In genomic region chr3:93527300-93527699, GRCm38 (mm10) we compare ENCODE assay signal across 27 mouse cellular contexts. TPM values are rescaled to one million over a fixed set of nuclear protein-coding genes. Genes with fewer than 3 reads are reported as not detected.
DNase-seq lines count a peak whose midpoint lies in the region; ATAC-seq and TF ChIP-seq lines count a peak whose summit lies in the region.
"Had no signal": no experiment of that assay in that cellular context is flagged by ENCODE, and none has a peak within 500 bp of the region (broad histone marks: within the 10 kb centered on the region; RNA-seq: fewer than 3 reads in every experiment).

No protein-coding gene starts in this region.

- TF ChIP-seq EP300 in stomach, postnatal 0 days (optimal IDR thresholded peaks at IDR 0.05) = no peak

- H3K4me1 ChIP-seq in lung, adult 2 months (ENCODE audit: control insufficient read depth, insufficient read depth, low read length) = peaks cover 7% of the 10 kb centered on the region
- H3K4me1 ChIP-seq in stomach, postnatal 0 days (replicated peaks; ENCODE audit: control insufficient read depth, insufficient read depth) = no peaks in the 10 kb centered on the region
- H3K4me1 ChIP-seq: forebrain, embryonic 13.5 days; forebrain, embryonic 15.5 days had no signal

- 0 out of 2 replicates have a peak, but pooled peaks have one; percentile 15 for TF ChIP-seq POLR2A in lung, adult 2 months (IDR thresholded peaks at IDR 0.05; ENCODE audit: borderline replicate concordance, extremely low read depth, low read depth, low read length)
- TF ChIP-seq POLR2A in myocyte (IDR thresholded peaks at IDR 0.05; ENCODE audit: insufficient read length, low read depth) = peak; percentile 55

- peak; percentile 41; the same call in 1 of the 2 replicates for ATAC-seq in stomach, postnatal 0 days (ENCODE audit: low FRiP score, low TSS enrichment)
- ATAC-seq: forebrain, embryonic 13.5 days; forebrain, embryonic 15.5 days had no signal

- no peaks in the 10 kb centered on the region for H3K27me3 ChIP-seq in myocyte (ENCODE audit: control insufficient read depth, insufficient read depth, insufficient read length)
- no peaks in the 10 kb centered on the region for H3K27me3 ChIP-seq in stomach, postnatal 0 days (ENCODE audit: control insufficient read depth, insufficient read depth, low read length)
- H3K27me3 ChIP-seq: embryonic facial prominence, embryonic 13.5 days; embryonic facial prominence, embryonic 15.5 days; forebrain, embryonic 13.5 days; forebrain, embryonic 15.5 days had no signal

- H3K4me3 ChIP-seq in lung, adult 2 months (replicated peaks; ENCODE audit: extremely low read depth, low read depth, low read length) = no peak overlapping the region
- H3K4me3 ChIP-seq in myocyte = no peak overlapping the region
- no peak overlapping the region for H3K4me3 ChIP-seq in stomach, postnatal 0 days (ENCODE audit: low read depth, low read length)
- H3K4me3 ChIP-seq: embryonic facial prominence, embryonic 13.5 days; embryonic facial prominence, embryonic 15.5 days; forebrain, embryonic 13.5 days; forebrain, embryonic 15.5 days had no signal

- H3K79me2 ChIP-seq in myocyte (ENCODE audit: control insufficient read depth, insufficient read depth) = peaks cover 25% of the 10 kb centered on the region

- H3K27ac ChIP-seq in stomach, postnatal 0 days (replicated peaks) = no peak overlapping the region
- H3K27ac ChIP-seq: embryonic facial prominence, embryonic 13.5 days; embryonic facial prominence, embryonic 15.5 days; forebrain, embryonic 13.5 days; forebrain, embryonic 15.5 days had no signal

- no peaks in the 10 kb centered on the region for H3K9me3 ChIP-seq in stomach, postnatal 0 days (ENCODE audit: control insufficient read depth, low read length)
- H3K9me3 ChIP-seq: embryonic facial prominence, embryonic 13.5 days; embryonic facial prominence, embryonic 15.5 days; forebrain, embryonic 13.5 days; forebrain, embryonic 15.5 days had no signal

- H3K4me2 ChIP-seq in myocyte (ENCODE audit: low read depth) = no peak overlapping the region
- no peak overlapping the region for H3K4me2 ChIP-seq in stomach, postnatal 0 days (replicated peaks; ENCODE audit: low read depth)
- H3K4me2 ChIP-seq: embryonic facial prominence, embryonic 13.5 days; embryonic facial prominence, embryonic 15.5 days; forebrain, embryonic 13.5 days; forebrain, embryonic 15.5 days had no signal

- DNase-seq in lung, adult 2 months = no peak
- DNase-seq in lung, adult 18-20 months = no peak
- DNase-seq in stomach, postnatal 0 days (ENCODE audit: low spot score) = no peak
- no peak for DNase-seq in gastrocnemius, adult 18-20 months (ENCODE audit: low spot score)
- no peak for DNase-seq in frontal cortex, postnatal 25 days (ENCODE audit: low spot score in 2 of 2)
- DNase-seq: adrenal gland, adult 2 months; adrenal gland, postnatal 10 days; adrenal gland, postnatal 25 days; cerebellum, adult 11 months; cerebellum, adult 18-20 months; cerebellum, adult 8-10 months; cerebellum, adult 9-11 months; cerebellum, postnatal 14 days; cerebellum, postnatal 36 days; embryo, embryonic 11 days had no signal

- H3K36me3 ChIP-seq in myocyte (ENCODE audit: control insufficient read depth, insufficient read depth) = peaks cover 48% of the 10 kb centered on the region
- peaks cover 4% of the 10 kb centered on the region; the same call in 1 of the 2 replicates for H3K36me3 ChIP-seq in stomach, postnatal 0 days (ENCODE audit: control insufficient read depth, insufficient read depth, low read length)
- H3K36me3 ChIP-seq: forebrain, embryonic 15.5 days had no signal

- WGBS in lung, adult 2 months = 88% methylated on average over 3 of the region's 3 CpGs
- 90% methylated on average over 3 of the region's 3 CpGs for WGBS in stomach, postnatal 0 days

- no peak for TF ChIP-seq CTCF in lung, adult 2 months (IDR thresholded peaks at IDR 0.05; ENCODE audit: insufficient read depth, low read length)
- TF ChIP-seq CTCF in stomach, postnatal 0 days (IDR thresholded peaks at IDR 0.05; ENCODE audit: low read depth) = no peak

- no peak overlapping the region for H3ac ChIP-seq in myocyte (ENCODE audit: control insufficient read depth, insufficient read length)

- no peak overlapping the region for H3K9ac ChIP-seq in stomach, postnatal 0 days (ENCODE audit: low read length)
- H3K9ac ChIP-seq: embryonic facial prominence, embryonic 13.5 days; embryonic facial prominence, embryonic 15.5 days; forebrain, embryonic 13.5 days; forebrain, embryonic 15.5 days had no signal

TF ChIP-seq in myocyte, 11 proteins besides CTCF, POLR2A, EP300 and RAD21:
- no peak for TF ChIP-seq SRF (IDR thresholded peaks at IDR 0.05; ENCODE audit: control insufficient read depth, insufficient read length, low read depth)
- no peak for TF ChIP-seq E2F4 (IDR thresholded peaks at IDR 0.05; ENCODE audit: insufficient read depth)
- TF ChIP-seq POLR2AphosphoS2 (IDR thresholded peaks at IDR 0.05; ENCODE audit: insufficient read length, low read depth) = peak; percentile 95
- no peak for TF ChIP-seq TCF12 (IDR thresholded peaks at IDR 0.05; ENCODE audit: insufficient read depth, poor library complexity, severe bottlenecking)

RNA-seq across cellular contexts. Expression of gene S100a11, which starts 7.0 kb away (rescaled TPM):
- 232 and 357 TPM in 2 replicates for polyA plus RNA-seq in lung, adult 2 months (2012; rRNA removed)
- polyA plus RNA-seq in myocyte (2012; fragmentation: generic; extraction: Trizol) = 1,972 TPM
- 1,952 and 2,093 TPM in 2 replicates for polyA plus RNA-seq in stomach, postnatal 0 days (2015; fragmentation: Nextera tagmentation; extraction: Ambion mirVana)
- total RNA-seq in gastrocnemius, adult 18-20 months (2021) = 10 to 100 TPM; 27.1 to 50.4 TPM
- total RNA-seq: MEL had no signal

RNA-seq across cellular contexts. Expression of gene S100a10, which starts 27.6 kb away (rescaled TPM):
- 61.1 and 79.5 TPM in 2 replicates for polyA plus RNA-seq in lung, adult 2 months (2012; rRNA removed)
- 788 TPM for polyA plus RNA-seq in myocyte (2012; fragmentation: generic; extraction: Trizol)
- 314 and 375 TPM in 2 replicates for polyA plus RNA-seq in stomach, postnatal 0 days (2015; fragmentation: Nextera tagmentation; extraction: Ambion mirVana)
- 10 to 100 TPM; 42.2 to 48.1 TPM for total RNA-seq in gastrocnemius, adult 18-20 months (2021)

RNA-seq across cellular contexts. Expression of gene Tchhl1, which starts 58.7 kb away (rescaled TPM):
- polyA plus RNA-seq in lung, adult 2 months (2012; rRNA removed) = not detected in 2 replicates
- polyA plus RNA-seq in myocyte (2012; fragmentation: generic; extraction: Trizol) = not detected
- polyA plus RNA-seq in stomach, postnatal 0 days (2015; fragmentation: Nextera tagmentation; extraction: Ambion mirVana) = not detected in 2 replicates
- not detected for total RNA-seq in gastrocnemius, adult 18-20 months (2021)
- total RNA-seq: adrenal gland, postnatal 10 days; common myeloid progenitor, adult 5-6 weeks; ES-E14; MEL had no signal
- polyA plus RNA-seq: adrenal gland, adult 2 months; brain, embryonic 14.5 days; C2C12; embryonic facial prominence, embryonic 11.5 days; embryonic facial prominence, embryonic 13.5 days; forebrain, embryonic 11.5 days; forebrain, embryonic 13.5 days; forebrain, embryonic 15.5 days had no signal
